Mouse (Mus musculus) embryonic stem cell, embryonic (primary cell): ENCODE results near the gene Zfp366.

Source experiments
- CTCF ChIA-PET, 4 experiments: fragments of 300-600 bp in 2 of 4; fragments of 350-600 bp in 2 of 4; sonication (Branson Sonifier 250); formaldehyde crosslinking; loops; one replicate each; lab custom pipeline; 2022; ENCODE audit warnings: inconsistent platforms in 2 of 4; lab: Charles Lee
- POLR2A ChIA-PET, 4 experiments: fragments of 300-600 bp in 2 of 4; fragments of 350-600 bp in 2 of 4; sonication (Branson Sonifier 250); formaldehyde crosslinking; loops; one replicate each; lab custom pipeline; 2022; ENCODE audit warnings: antibody characterized with exemption in 4 of 4, inconsistent platforms in 1 of 4; lab: Charles Lee

The Zfp366 gene

GRCm38 (mm10) chr13:99237841-99238216, 53.2 kb downstream of the Zfp366 start:
- ChIA-PET POLR2A (no interaction called here), CTCF (interaction anchor here in 1 of 4 experiments (0.6 kb wide), 1 partner anchor 138 kb away, joined by 3 read pairs; no protein-coding TSS in a partner anchor)

- ChIA-PET POLR2A (interaction anchor here in 3 of 4 experiments (0.7 to 1.5 kb wide), 3 partner anchors 9 to 1254 kb away, joined by 3 to 5 read pairs (median 3); partner anchors contain the start of gene Gtf2h2 (in 1 of the 3)), CTCF (no interaction called here)
Measured at GRCm38 (mm10) chr13:99238217-99239160, 53.9 kb downstream of the Zfp366 start.

GRCm38 (mm10) chr13:99239161-99239530, 54.5 kb downstream of the Zfp366 start:
- ChIA-PET POLR2A (interaction anchor here in 3 of 4 experiments (0.7 to 1.5 kb wide), 3 partner anchors 10 to 1253 kb away, joined by 3 to 5 read pairs (median 3); partner anchors contain the start of gene Gtf2h2 (in 1 of the 3)), CTCF (no interaction called here)

GRCm38 (mm10) chr13:99239741-99240140, 55.1 kb downstream of the Zfp366 start:
- CTCF ChIA-PET, result no interaction called here
- POLR2A ChIA-PET, result interaction anchor here in 3 of 4 experiments (0.5 to 1.5 kb wide), 3 partner anchors 10 to 322 kb away, joined by 3 read pairs; no protein-coding TSS in a partner anchor

- ChIA-PET CTCF (interaction anchor here in 1 of 4 experiments (0.7 kb wide), 1 partner anchor 355 kb away, joined by 4 read pairs; no protein-coding TSS in a partner anchor), POLR2A (interaction anchor here in 2 of 4 experiments (0.6 to 1.7 kb wide), 3 partner anchors 12 to 102 kb away, joined by 3 to 4 read pairs (median 3); no protein-coding TSS in a partner anchor)
Measured at GRCm38 (mm10) chr13:99241984-99242383, 57.4 kb downstream of the Zfp366 start.

- POLR2A ChIA-PET, result interaction anchor here in 1 of 4 experiments (0.8 to 1.7 kb wide), 3 partner anchors 11 to 35 kb away, joined by 3 read pairs; no protein-coding TSS in a partner anchor
- CTCF ChIA-PET, result no interaction called here
Measured at GRCm38 (mm10) chr13:99242895-99243294, 58.3 kb downstream of the Zfp366 start.

- POLR2A ChIA-PET, result interaction anchor here in 1 of 4 experiments (0.8 to 1.7 kb wide), 2 partner anchors 10 to 13 kb away, joined by 3 read pairs; no protein-coding TSS in a partner anchor
- CTCF ChIA-PET, result no interaction called here
Measured at GRCm38 (mm10) chr13:99243831-99244230, 59.2 kb downstream of the Zfp366 start.

- CTCF ChIA-PET, result no interaction called here
- POLR2A ChIA-PET, result no interaction called here
Measured at GRCm38 (mm10) chr13:99244471-99244870, 59.8 kb downstream of the Zfp366 start.

GRCm38 (mm10) chr13:99244896-99245295, 60.3 kb downstream of the Zfp366 start:
- CTCF ChIA-PET, result interaction anchor here in 1 of 4 experiments (0.5 kb wide), 1 partner anchor 208 kb away, joined by 4 read pairs; no protein-coding TSS in a partner anchor
- POLR2A ChIA-PET, result no interaction called here

GRCm38 (mm10) chr13:99245916-99246460, 61.4 kb downstream of the Zfp366 start:
- CTCF ChIA-PET, result no interaction called here
- POLR2A ChIA-PET, result interaction anchor here in 1 of 4 experiments (0.6 kb wide), 1 partner anchor 29 kb away, joined by 3 read pairs; no protein-coding TSS in a partner anchor

- CTCF ChIA-PET, result no interaction called here
Measured at GRCm38 (mm10) chr13:99250806-99251205, 66.2 kb downstream of the Zfp366 start.

GRCm38 (mm10) chr13:99254215-99254614, 69.6 kb downstream of the Zfp366 start:
- ChIA-PET POLR2A (interaction anchor here in 1 of 4 experiments (1.5 kb wide), 1 partner anchor 11 kb away, joined by 3 read pairs; no protein-coding TSS in a partner anchor), CTCF (no interaction called here)

More at GRCm38 (mm10) chr13:99250806-99251205, 66.2 kb downstream of the Zfp366 start:
- POLR2A ChIA-PET, result interaction anchor here in 1 of 4 experiments (0.5 kb wide), 1 partner anchor 506 kb away, joined by 4 read pairs; no protein-coding TSS in a partner anchor

GRCm38 (mm10) chr13:99254781-99255180, 70.2 kb downstream of the Zfp366 start:
- CTCF ChIA-PET, result no interaction called here
- POLR2A ChIA-PET, result no interaction called here

- POLR2A ChIA-PET, result interaction anchor here in 1 of 4 experiments (1.0 to 1.6 kb wide), 3 partner anchors 13 to 22 kb away, joined by 3 read pairs; no protein-coding TSS in a partner anchor
Measured at GRCm38 (mm10) chr13:99256916-99257315, 72.3 kb downstream of the Zfp366 start.

GRCm38 (mm10) chr13:99258677-99259076, 74.1 kb downstream of the Zfp366 start:
- POLR2A ChIA-PET, result interaction anchor here in 1 of 4 experiments (1.6 kb wide), 1 partner anchor 20 kb away, joined by 3 read pairs; no protein-coding TSS in a partner anchor
- CTCF ChIA-PET, result no interaction called here

More at GRCm38 (mm10) chr13:99256916-99257315, 72.3 kb downstream of the Zfp366 start:
- CTCF ChIA-PET, result no interaction called here

GRCm38 (mm10) chr13:99259502-99260174, 75.0 kb downstream of the Zfp366 start:
- POLR2A ChIA-PET, result no interaction called here
- CTCF ChIA-PET, result no interaction called here

- CTCF ChIA-PET, result no interaction called here
- POLR2A ChIA-PET, result no interaction called here
Measured at GRCm38 (mm10) chr13:99262406-99262805, 77.8 kb downstream of the Zfp366 start.

GRCm38 (mm10) chr13:99263159-99263783, 78.6 kb downstream of the Zfp366 start:
- ChIA-PET POLR2A (no interaction called here), CTCF (no interaction called here)
